Mouse (Mus musculus): Measurements from ENCODE around the gene Zbtb3. TPM values are rescaled to one million over a fixed set of nuclear protein-coding genes. Genes with fewer than 3 reads are reported as not detected.

Zbtb3 gene
- total RNA-seq, 2 experiments from 2014 or later: 1.0 to 1.4 TPM

GRCm38 (mm10) chr19:8839908-8840791 lies 37.8 kb downstream of the Zbtb3 start:
- peak; percentile 64 for DNase-seq

GRCm38 (mm10) chr19:8841012-8841411 lies 38.7 kb downstream of the Zbtb3 start:
- no peak for DNase-seq

DNA sequence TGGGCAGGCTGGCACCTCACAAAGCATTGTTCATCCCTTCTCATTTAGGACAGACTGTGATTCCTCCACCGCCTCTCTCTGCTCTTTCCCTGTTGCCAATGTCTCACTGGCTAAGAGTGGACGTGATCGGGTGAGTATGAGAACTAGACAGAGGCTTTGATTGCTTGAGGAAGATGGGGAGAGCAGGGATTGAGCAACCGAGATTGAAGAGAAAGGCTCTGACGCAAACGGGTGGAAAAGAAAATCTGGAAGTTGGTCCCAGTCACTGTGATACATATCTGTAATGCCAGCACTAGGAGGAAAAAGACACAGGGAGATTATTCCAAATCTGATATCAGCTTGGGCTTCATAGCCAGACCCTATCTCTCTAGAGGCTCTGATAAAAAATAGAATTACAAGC lies 40.6 kb downstream of the Zbtb3 start:
- DNase-seq: no peak

GRCm38 (mm10) chr19:8844371-8845129 lies 42.2 kb downstream of the Zbtb3 start:
- peak; percentile 86 for DNase-seq

DNA sequence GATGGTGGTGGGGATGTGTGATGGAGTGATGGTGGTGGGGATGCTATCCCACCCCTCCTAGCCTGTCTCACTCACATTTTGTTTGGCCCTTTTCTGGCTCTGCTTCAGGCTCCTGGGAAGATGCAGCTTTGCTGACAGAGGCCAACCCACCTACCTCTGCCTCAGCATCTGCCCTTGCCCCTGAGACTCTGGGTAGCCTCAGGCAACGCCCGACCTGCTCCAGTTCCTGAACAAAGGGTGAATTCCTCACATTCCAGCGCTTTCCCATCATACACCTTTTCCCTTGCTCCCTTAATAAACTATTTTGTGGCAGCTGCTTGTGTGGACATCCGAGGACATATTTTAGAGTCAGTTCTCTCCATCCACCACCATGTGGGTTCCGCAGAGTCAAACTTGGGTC lies 46.0 kb downstream of the Zbtb3 start:
- DNase-seq: no peak

DNA sequence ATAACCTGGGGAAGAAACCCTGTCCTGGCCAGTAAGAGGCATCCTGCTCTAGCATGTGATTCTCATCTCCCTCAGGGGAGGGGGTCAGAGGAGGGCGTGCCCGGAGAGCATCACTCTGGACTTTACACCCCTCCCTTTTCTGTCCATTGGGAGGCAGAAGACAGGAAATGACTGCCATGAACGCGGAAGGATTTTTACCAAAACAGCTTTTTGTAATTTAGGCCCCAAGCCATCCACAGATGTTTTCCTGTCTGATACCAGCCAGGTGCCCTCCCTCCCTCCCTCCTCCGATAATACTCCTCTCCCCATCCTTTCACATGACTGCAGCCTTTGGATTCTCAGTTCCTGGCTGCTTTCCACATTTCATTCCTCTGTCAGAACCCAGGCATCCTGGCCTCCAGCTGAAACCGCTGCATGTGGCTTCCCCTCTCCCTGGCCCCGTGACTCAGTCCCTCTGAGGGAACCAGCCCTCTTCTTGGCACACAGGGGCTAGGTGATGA lies 48.1 kb downstream of the Zbtb3 start, which contains the start of gene Lrrn4cl:
TSS of gene Lrrn4cl (plus strand) at position 367 of the 500 bp plus-strand sequence.
- peak; percentile 44 for DNase-seq

DNA sequence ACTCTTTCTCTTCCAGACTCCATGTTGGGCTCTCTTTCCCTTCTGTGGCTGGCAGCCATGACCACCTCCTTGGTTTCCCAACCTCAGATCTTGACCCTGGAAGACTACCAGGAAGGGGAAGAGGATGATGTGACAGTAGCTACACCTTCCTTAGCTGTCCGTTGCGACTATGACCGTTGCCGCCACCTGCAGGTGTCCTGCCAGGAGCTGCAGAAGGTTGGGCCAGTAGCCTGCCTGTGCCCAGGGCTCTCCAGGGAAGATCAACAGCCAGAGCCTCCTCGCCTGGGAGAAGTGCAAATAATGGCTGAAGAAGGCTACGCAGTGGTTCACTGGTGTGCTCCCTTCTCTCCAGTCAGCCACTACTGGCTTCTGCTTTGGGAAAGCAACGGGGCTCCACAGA lies 49.3 kb downstream of the Zbtb3 start:
- DNase-seq: no peak

DNA sequence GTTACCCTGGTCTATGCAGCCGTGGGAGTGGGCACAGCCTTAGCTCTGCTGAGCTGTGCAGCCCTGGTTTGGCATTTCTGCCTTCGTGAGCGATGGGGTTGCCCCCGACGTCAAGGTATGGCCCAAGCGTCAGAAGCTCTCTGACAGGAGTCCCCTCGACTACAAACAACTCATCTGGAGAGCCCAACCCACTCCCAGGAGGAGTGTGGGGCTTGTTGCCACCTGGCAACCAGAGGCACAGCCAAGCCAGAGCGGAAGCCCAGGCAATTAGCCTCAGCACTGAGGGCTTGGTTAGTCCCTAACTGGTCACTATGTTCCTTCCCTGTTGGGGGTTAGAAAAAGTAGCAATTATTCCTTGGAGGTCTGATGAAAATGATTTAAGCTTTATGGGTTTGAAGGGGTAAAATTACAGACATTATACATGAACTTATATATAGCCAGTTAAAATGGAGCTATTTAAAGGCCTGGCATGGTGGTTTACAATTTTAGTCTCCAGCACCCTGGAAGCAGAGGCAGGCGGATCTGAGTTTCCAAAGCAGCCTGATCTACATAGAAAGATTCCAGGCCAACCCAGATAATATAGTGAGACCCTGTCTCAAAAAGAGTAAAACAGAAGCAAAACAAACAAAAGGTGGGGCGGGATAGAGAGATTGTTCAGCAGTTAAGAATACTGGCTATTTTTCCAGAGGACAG lies 50.0 kb downstream of the Zbtb3 start:
- peak; percentile 36 for DNase-seq

DNA sequence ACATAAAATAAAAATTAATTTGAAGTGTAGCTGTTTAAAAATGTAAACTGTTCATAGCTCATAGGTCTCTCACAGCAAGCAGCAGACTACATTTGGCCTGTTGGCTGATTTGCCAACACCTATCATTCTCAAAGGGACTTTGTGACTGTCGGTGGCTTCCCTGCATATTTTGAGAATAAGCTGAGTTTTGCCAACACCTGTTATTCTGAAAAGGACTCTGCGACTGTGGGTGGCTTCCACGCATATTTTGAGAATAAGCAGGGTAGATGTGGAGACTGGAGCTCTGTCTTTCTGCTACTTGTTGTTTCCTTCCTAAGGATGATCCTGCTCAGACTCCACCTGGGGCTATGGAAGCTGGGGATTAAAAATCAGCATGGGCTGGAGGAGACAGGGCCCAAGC lies 50.8 kb downstream of the Zbtb3 start:
- DNase-seq: no peak

Other genes with a start within 250 kb of the Zbtb3 start
- under 1 TPM in 1 of 2 experiments, not detected in 1; 0.07 TPM for gene Slc22a8, start 211.3 kb upstream of the Zbtb3 start, total RNA-seq (2021)
- gene Slc22a6, start 184.5 kb upstream of the Zbtb3 start, total RNA-seq (2021): not detected
- under 1 TPM; 0.11 to 0.16 TPM for gene Chrm1, start 138.8 kb upstream of the Zbtb3 start, total RNA-seq (2021)
- 10 to 100 TPM; 29.4 to 36.7 TPM for gene Slc3a2, start 79.2 kb upstream of the Zbtb3 start, total RNA-seq (2021)
- gene Wdr74, start 66.7 kb upstream of the Zbtb3 start, total RNA-seq (2021): 10 to 100 TPM; 26.5 to 27.4 TPM
- gene 1700092M07Rik, start 61.8 kb upstream of the Zbtb3 start, total RNA-seq (2021): under 1 TPM in 1 of 2 experiments, not detected in 1; 0.65 TPM
- gene Stx5a, start 61.1 kb upstream of the Zbtb3 start, total RNA-seq (2021): 10 to 100 TPM; 35.6 to 46.3 TPM
- 10 to 100 TPM; 40.8 to 61.8 TPM for gene Nxf1, start 45.5 kb upstream of the Zbtb3 start, total RNA-seq (2021)
- 10 to 100 TPM; 81.9 to 82.5 TPM for gene Tmem223, start 31.6 kb upstream of the Zbtb3 start, total RNA-seq (2021)
- 10 to 100 TPM; 13.6 to 14.1 TPM for gene Tmem179b, start 28.1 kb upstream of the Zbtb3 start, total RNA-seq (2021)
- 10 to 100 TPM in 1 of 2 experiments, 1 to 10 TPM in 1; 8.5 to 12.0 TPM for gene Taf6l, start 16.1 kb upstream of the Zbtb3 start, total RNA-seq (2021)
- gene Polr2g, start 4.0 kb upstream of the Zbtb3 start, total RNA-seq (2021): 10 to 100 TPM; 40.9 to 45.1 TPM
- gene Ttc9c, start 16.8 kb downstream of the Zbtb3 start, total RNA-seq (2021): 10 to 100 TPM; 11.8 to 15.7 TPM
- gene Hnrnpul2, start 17.5 kb downstream of the Zbtb3 start, total RNA-seq (2021): 10 to 100 TPM; 42.2 to 47.8 TPM
- gene AC129217.1, start 27.2 kb downstream of the Zbtb3 start, total RNA-seq (2021): not detected
- 10 to 100 TPM; 16.8 to 19.5 TPM for gene Bscl2, start 34.9 kb downstream of the Zbtb3 start, total RNA-seq (2021)
- under 1 TPM; 0.66 to 0.77 TPM for gene Gng3, start 36.6 kb downstream of the Zbtb3 start, total RNA-seq (2021)
- 10 to 100 TPM; 11.5 to 14.0 TPM for gene Lrrn4cl, start 48.2 kb downstream of the Zbtb3 start, total RNA-seq (2021)
- 100 to 1,000 TPM; 169 to 172 TPM for gene Ubxn1, start 68.9 kb downstream of the Zbtb3 start, total RNA-seq (2021)
- 10 to 100 TPM; 55.2 to 58.1 TPM for gene Uqcc3, start 78.4 kb downstream of the Zbtb3 start, total RNA-seq (2021)
- gene Lbhd1, start 81.2 kb downstream of the Zbtb3 start, total RNA-seq (2021): 10 to 100 TPM in 1 of 2 experiments, 1 to 10 TPM in 1; 7.2 to 11.8 TPM
- not detected for gene Gm49403, start 81.4 kb downstream of the Zbtb3 start, total RNA-seq (2021)
- 10 to 100 TPM; 25.6 to 29.6 TPM for gene 1810009A15Rik, start 86.3 kb downstream of the Zbtb3 start, total RNA-seq (2021)
- 1 to 10 TPM in 1 of 2 experiments, not detected in 1; 3.3 TPM for gene Gm49416, start 86.4 kb downstream of the Zbtb3 start, total RNA-seq (2021)
- gene Ints5, start 90.5 kb downstream of the Zbtb3 start, total RNA-seq (2021): 10 to 100 TPM; 10.7 to 14.6 TPM
- gene Ganab, start 95.5 kb downstream of the Zbtb3 start, total RNA-seq (2021): 10 to 100 TPM; 42.1 to 58.8 TPM
- gene B3gat3, start 117.8 kb downstream of the Zbtb3 start, total RNA-seq (2021): 10 to 100 TPM; 23.4 to 27.6 TPM
- gene Rom1, start 126.8 kb downstream of the Zbtb3 start, total RNA-seq (2021): 1 to 10 TPM; 4.2 to 5.6 TPM
- 10 to 100 TPM; 11.7 to 15.9 TPM for gene Eml3, start 127.0 kb downstream of the Zbtb3 start, total RNA-seq (2021)
- gene Mta2, start 139.3 kb downstream of the Zbtb3 start, total RNA-seq (2021): 10 to 100 TPM; 37.7 to 49.7 TPM
- 10 to 100 TPM in 1 of 2 experiments, 1 to 10 TPM in 1; 9.1 to 11.2 TPM for gene Tut1, start 151.3 kb downstream of the Zbtb3 start, total RNA-seq (2021)
- 100 to 1,000 TPM; 640 to 671 TPM for gene Eef1g, start 164.5 kb downstream of the Zbtb3 start, total RNA-seq (2021)
- 100 to 1,000 TPM; 235 to 267 TPM for gene Ahnak, start 186.7 kb downstream of the Zbtb3 start, total RNA-seq (2021)

Measured in gastrocnemius, postnatal 10 days (tissue).